Mouse (Mus musculus) cortical plate, adult 2 months (tissue): ENCODE data around the gene Slc44a2. TPM values are rescaled to one million over a fixed set of nuclear protein-coding genes. Genes with fewer than 3 reads are reported as not detected.

ENCODE experiments used
- H3K27ac ChIP-seq: fragments of 200-500 bp; 2 replicates; pipeline ENCODE4 v1.5.1; 2012; ENCODE audit warnings: low read length, control low read depth, inconsistent platforms; ENCODE audit not compliant: insufficient read depth
- H3K4me1 ChIP-seq: fragments of 200-500 bp; 2 replicates; pipeline ENCODE4 v1.6.1; 2011; ENCODE audit warnings: low read length; ENCODE audit not compliant: control insufficient read depth, insufficient read depth
- H3K4me3 ChIP-seq: fragments of 200-500 bp; 2 replicates; pipeline ENCODE4 v1.5.1; 2011; ENCODE audit warnings: mild to moderate bottlenecking, low read length, control low read depth; ENCODE audit not compliant: insufficient read depth
- CTCF ChIP-seq: fragments of 200-500 bp; IDR thresholded peaks from 2 replicates; pipeline ENCODE4 v1.5.1; 2011; ENCODE audit warnings: mild to moderate bottlenecking, control low read depth, low read length; ENCODE audit not compliant: insufficient read depth; ENCODE audit errors: extremely low read depth
- POLR2A ChIP-seq: fragments of 200-500 bp; IDR thresholded peaks from 2 replicates; pipeline ENCODE4 v1.6.1; 2011; ENCODE audit warnings: mild to moderate bottlenecking, low read length, control low read depth; ENCODE audit not compliant: insufficient read depth; ENCODE audit errors: extremely low read depth
- polyA plus RNA-seq: library from polyadenylated mRNA; depleted of rRNA; stranded (reverse); fragments of >200 nt; gene quantifications from 2 replicates; pipeline ENCODE4 v1.2.3, GENCODE M21; 2012; rRNA removed

The Slc44a2 gene
- 54.1 and 55.3 TPM in 2 replicates for polyA plus RNA-seq

- H3K4me3 ChIP-seq = peak within 1 kb of the TSS; percentile 88
- no peaks in the 10 kb centered on the region for H3K4me1 ChIP-seq
- H3K27ac ChIP-seq = peak within 1 kb of the TSS; percentile 20; the same call in 1 of the 2 replicates
- TF ChIP-seq CTCF (no peak), POLR2A (peak; percentile 56; the same call in 1 of the 2 replicates)
These were observed at the start of gene Slc44a2 for GRCm38 (mm10) chr9:21320619-21321512. TSS of gene Slc44a2 (plus strand) at chr9:21320698.

GRCm38 (mm10) chr9:21272391-21272790, 48.1 kb upstream of the Slc44a2 start:
- Histone ChIP-seq H3K4me3 (no peak overlapping the region), H3K27ac (no peak overlapping the region), H3K4me1 (no peaks in the 10 kb centered on the region)
- TF ChIP-seq CTCF = no peak

GRCm38 (mm10) chr9:21273094-21273493, 47.4 kb upstream of the Slc44a2 start:
- TF ChIP-seq POLR2A (no peak), CTCF (no peak)
- Histone ChIP-seq H3K27ac (no peak overlapping the region), H3K4me1 (no peaks in the 10 kb centered on the region), H3K4me3 (no peak overlapping the region)

- no peak overlapping the region for H3K4me3 ChIP-seq
- no peak overlapping the region for H3K27ac ChIP-seq
- TF ChIP-seq POLR2A (no peak), CTCF (no peak)
- H3K4me1 ChIP-seq = no peaks in the 10 kb centered on the region
These were observed 46.8 kb upstream of the Slc44a2 start for GRCm38 (mm10) chr9:21273520-21274228.

DNA sequence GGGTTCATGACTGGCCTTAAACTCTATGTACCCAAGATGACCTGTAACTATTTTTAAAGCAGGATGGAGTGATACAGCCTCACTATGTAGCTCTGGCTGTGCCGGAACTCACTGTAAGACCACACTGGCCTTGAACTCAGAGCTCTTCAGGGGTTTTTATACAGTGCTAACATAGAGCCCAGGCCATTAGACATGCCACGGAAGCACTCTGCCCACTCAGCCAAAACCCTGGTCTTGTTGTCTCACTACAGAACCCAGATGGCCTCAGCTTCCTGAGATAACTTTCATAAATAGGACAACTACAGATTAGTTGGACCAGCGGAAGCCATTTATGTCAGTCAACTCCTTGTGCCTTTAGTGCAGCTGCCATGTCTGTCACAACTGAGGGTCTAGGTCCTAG, 46.2 kb upstream of the Slc44a2 start:
- Histone ChIP-seq H3K4me3 (no peak overlapping the region), H3K4me1 (no peaks in the 10 kb centered on the region), H3K27ac (no peak overlapping the region)
- TF ChIP-seq POLR2A (no peak), CTCF (no peak)

DNA sequence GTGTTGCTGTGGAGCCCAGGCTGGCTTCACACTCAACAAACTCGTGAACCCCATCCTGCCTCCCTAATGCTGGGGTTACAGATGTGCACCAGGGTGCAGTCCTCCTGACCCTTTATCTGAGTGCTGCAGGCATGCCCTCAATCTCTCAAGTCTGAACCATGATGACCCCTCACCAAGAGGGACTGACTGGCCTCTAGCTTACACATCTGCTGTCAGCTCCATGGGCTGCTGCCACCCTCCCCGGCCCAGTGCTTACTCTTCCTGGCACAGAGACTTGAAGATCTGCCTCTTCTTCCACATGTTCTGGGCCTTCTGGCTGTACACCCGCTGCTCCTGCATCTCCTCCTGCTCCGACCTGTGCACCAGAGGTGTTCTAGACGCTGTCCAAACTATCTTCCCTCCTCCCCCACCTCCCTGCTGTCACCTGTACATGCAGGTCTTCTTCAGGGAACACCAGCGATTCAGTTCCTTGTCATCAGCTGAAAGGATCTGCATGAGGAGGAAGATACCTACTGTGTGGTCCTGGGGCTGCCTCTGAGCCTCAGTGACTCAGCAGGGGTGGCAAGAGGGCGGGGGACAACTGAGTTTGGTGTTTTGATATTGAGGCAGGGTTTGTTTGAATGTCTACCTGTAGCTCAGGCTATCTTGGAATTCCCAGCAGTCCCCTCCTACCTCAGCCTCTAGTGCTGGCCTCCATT, 45.3 kb upstream of the Slc44a2 start:
- Histone ChIP-seq H3K4me1 (no peaks in the 10 kb centered on the region), H3K4me3 (no peak overlapping the region), H3K27ac (no peak overlapping the region)
- no peak for TF ChIP-seq CTCF
- TF ChIP-seq POLR2A = 0 out of 2 replicates have a peak, but pooled peaks have one; percentile 42

DNA sequence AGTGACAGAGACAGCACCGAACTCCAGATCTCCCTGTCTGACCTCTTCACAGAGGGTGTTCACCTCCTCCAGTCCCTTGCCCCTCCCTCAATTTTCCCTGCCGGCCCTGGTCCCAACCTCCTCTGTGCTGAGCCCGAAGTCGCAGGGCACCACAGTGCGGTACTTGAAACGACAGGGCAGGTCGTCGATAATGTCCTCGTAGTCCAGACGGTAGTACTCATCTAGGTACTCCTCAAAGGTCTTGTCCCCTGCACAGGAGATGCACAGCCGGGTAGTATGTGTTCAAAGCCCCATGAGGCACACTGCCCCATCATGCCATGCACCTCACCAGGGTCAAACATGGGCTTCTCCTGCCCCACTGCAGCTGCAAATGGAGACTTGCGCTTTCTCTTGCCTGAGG, 44.8 kb upstream of the Slc44a2 start:
- Histone ChIP-seq H3K4me3 (no peak overlapping the region), H3K4me1 (no peaks in the 10 kb centered on the region), H3K27ac (no peak overlapping the region)
- no peak for TF ChIP-seq CTCF

GRCm38 (mm10) chr9:21276307-21276706, 44.2 kb upstream of the Slc44a2 start:
- TF ChIP-seq CTCF (no peak), POLR2A (no peak)
- Histone ChIP-seq H3K4me3 (no peak overlapping the region), H3K27ac (no peak overlapping the region), H3K4me1 (no peaks in the 10 kb centered on the region)

- TF ChIP-seq CTCF (no peak), POLR2A (no peak)
- Histone ChIP-seq H3K27ac (no peak overlapping the region), H3K4me1 (no peaks in the 10 kb centered on the region), H3K4me3 (no peak overlapping the region)
These were observed 42.7 kb upstream of the Slc44a2 start for GRCm38 (mm10) chr9:21277776-21278175.

DNA sequence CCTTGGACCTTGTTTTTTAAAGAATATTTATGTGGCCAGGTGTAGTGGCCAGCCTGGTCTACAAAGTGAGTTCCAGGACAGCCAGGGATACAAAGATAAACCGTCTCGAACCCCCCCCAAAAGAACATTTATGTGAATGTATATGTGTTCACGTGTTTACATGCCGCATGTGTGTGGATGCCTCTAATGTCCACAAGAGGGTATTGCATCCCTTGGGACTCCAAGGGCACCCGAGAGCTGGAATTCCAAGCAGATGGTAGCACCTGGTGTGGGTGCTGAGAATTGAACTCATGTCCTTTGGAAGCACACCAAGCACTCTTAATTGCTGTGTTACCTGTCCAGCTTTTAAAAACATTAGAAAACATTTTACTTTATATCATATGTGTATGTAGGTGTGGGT, 36.9 kb upstream of the Slc44a2 start:
- Histone ChIP-seq H3K4me1 (peaks cover 7% of the 10 kb centered on the region; the same call in 1 of the 2 replicates), H3K27ac (no peak overlapping the region), H3K4me3 (no peak overlapping the region)
- no peak for TF ChIP-seq POLR2A
- no peak for TF ChIP-seq CTCF
